Mouse (Mus musculus) olfactory bulb, adult 2 months (tissue): Measurements from ENCODE around the gene Ssb.

Experiments used
- CTCF ChIP-seq: fragments of 200-500 bp; IDR thresholded peaks from 2 replicates; pipeline ENCODE4 v1.5.1; 2012; ENCODE audit warnings: low read depth, mild to moderate bottlenecking, low read length, moderate library complexity; ENCODE audit not compliant: insufficient read depth
- POLR2A ChIP-seq: fragments of 200-500 bp; IDR thresholded peaks from 2 replicates; pipeline ENCODE4 v1.6.1; 2012; ENCODE audit warnings: mild to moderate bottlenecking, low read depth, low read length, moderate library complexity; ENCODE audit not compliant: insufficient read depth

- TF ChIP-seq CTCF = 0 out of 2 replicates have a peak, but pooled peaks have one; percentile 32
- peak; percentile 75 for TF ChIP-seq POLR2A
These were observed 24.3 kb downstream of the Ssb start, which contains the start of gene Mettl5 for GRCm38 (mm10) chr2:69885451-69886305.
